ENCODE assay signal across 18 mouse cellular contexts in the genomic region with DNA sequence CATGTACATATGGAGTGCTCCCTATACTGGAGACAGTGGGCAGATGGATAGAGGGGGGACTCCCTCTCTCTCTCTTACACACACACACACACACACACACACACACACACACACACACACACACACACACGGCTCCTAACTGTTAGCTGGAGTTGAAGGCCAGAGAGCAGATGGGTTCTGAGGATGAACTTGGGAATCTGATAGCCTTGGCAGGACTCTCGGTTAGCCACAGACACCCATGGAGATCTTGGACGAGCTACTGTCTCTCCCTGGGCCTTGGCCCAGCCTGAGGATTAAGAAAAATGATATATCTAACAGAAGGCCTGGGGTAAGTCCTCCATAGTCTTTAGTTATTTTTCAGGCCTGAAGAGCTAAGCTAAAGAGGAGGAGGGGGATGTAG. TPM values are rescaled to one million over a fixed set of nuclear protein-coding genes. Genes with fewer than 3 reads are reported as not detected.
DNase-seq lines count a peak whose midpoint lies in the region; ATAC-seq and TF ChIP-seq lines count a peak whose summit lies in the region.
"Had no signal": no experiment of that assay in that cellular context is flagged by ENCODE, and none has a peak within 500 bp of the region (broad histone marks: within the 10 kb centered on the region; RNA-seq: fewer than 3 reads in every experiment).

No protein-coding gene starts in this region.

- H3K4me1 ChIP-seq in neural tube, embryonic 13.5 days (replicated peaks), result peaks cover 54% of the 10 kb centered on the region

- no peaks in the 10 kb centered on the region for H3K36me3 ChIP-seq in neural tube, embryonic 13.5 days
- no peaks in the 10 kb centered on the region for H3K36me3 ChIP-seq in myocyte (ENCODE audit: control insufficient read depth, insufficient read depth)
- H3K36me3 ChIP-seq: limb, embryonic 13.5 days; liver, embryonic 15.5 days had no signal

- ATAC-seq in neural tube, embryonic 13.5 days (ENCODE audit: low read depth), result no peak
- ATAC-seq: CD4-positive, CD25-positive, alpha-beta regulatory T cell, adult 4 months had no signal

- 0 out of 2 replicates have a peak overlapping the region, but pooled peaks have one; percentile 22 for H3K9ac ChIP-seq in neural tube, embryonic 13.5 days
- H3K9ac ChIP-seq: limb, embryonic 13.5 days; liver, embryonic 15.5 days had no signal

- no peak overlapping the region for H3ac ChIP-seq in myocyte (ENCODE audit: control insufficient read depth, insufficient read length)

- H3K4me3 ChIP-seq in neural tube, embryonic 13.5 days, result no peak overlapping the region
- no peak overlapping the region for H3K4me3 ChIP-seq in myocyte
- H3K4me3 ChIP-seq in layer of hippocampus, adult 2 months, result no peak overlapping the region
- H3K4me3 ChIP-seq: limb, embryonic 13.5 days; liver, embryonic 15.5 days had no signal

- H3K27me3 ChIP-seq in neural tube, embryonic 13.5 days, result no peaks in the 10 kb centered on the region
- H3K27me3 ChIP-seq in myocyte (ENCODE audit: control insufficient read depth, insufficient read depth, insufficient read length), result no peaks in the 10 kb centered on the region
- H3K27me3 ChIP-seq: limb, embryonic 13.5 days had no signal

- no peak for TF ChIP-seq CTCF in layer of hippocampus, adult 2 months (conservative IDR thresholded peaks at IDR 0.05)

- no peak overlapping the region for H3K4me2 ChIP-seq in neural tube, embryonic 13.5 days
- peak overlapping the region; percentile 60 for H3K4me2 ChIP-seq in myocyte (ENCODE audit: low read depth)
- H3K4me2 ChIP-seq: limb, embryonic 13.5 days; liver, embryonic 15.5 days; midbrain, embryonic 11.5 days had no signal

- H3K79me2 ChIP-seq in myocyte (ENCODE audit: control insufficient read depth, insufficient read depth), result no peaks in the 10 kb centered on the region

- DNase-seq in neural tube, embryonic 10.5 days (ENCODE audit: extremely low spot score, low spot score), result no peak
- peak; percentile 80 to 84 for DNase-seq in cerebellum, adult 18-20 months
- DNase-seq in cerebellum, postnatal 25 days, result peak; percentile 81 to 84
- DNase-seq in layer of hippocampus, adult 2 months (ENCODE audit: low spot score in 2 of 2), result no peak
- no peak for DNase-seq in thymus, adult 18-20 months
- DNase-seq in frontal cortex, adult 2 months (ENCODE audit: extremely low spot score in 1 of 2, low spot score in 1 of 2), result no peak
- DNase-seq: adrenal gland, adult 8-10 months; kidney, adult 2 months; lung, postnatal 36 days; right cerebral cortex, postnatal 25 days; thymus, postnatal 25 days had no signal

- WGBS in neural tube, embryonic 13.5 days, result 41% methylated on average over 3 of the region's 3 CpGs

- no peaks in the 10 kb centered on the region for H3K9me3 ChIP-seq in neural tube, embryonic 13.5 days
- H3K9me3 ChIP-seq: limb, embryonic 13.5 days; liver, embryonic 15.5 days had no signal

- no peak for TF ChIP-seq POLR2A in myocyte (IDR thresholded peaks at IDR 0.05; ENCODE audit: insufficient read length, low read depth)

- H3K27ac ChIP-seq in neural tube, embryonic 13.5 days (replicated peaks), result peak overlapping the region; percentile 96; the same call in 1 of the 2 replicates
- H3K27ac ChIP-seq in layer of hippocampus, adult 2 months, result no peak overlapping the region
- H3K27ac ChIP-seq: limb, embryonic 13.5 days; liver, embryonic 15.5 days had no signal

TF ChIP-seq in myocyte, 11 proteins besides CTCF, POLR2A, EP300 and RAD21:
- TF ChIP-seq MAX (IDR thresholded peaks at IDR 0.05; ENCODE audit: low read depth) (no peak), MYOD1 (IDR thresholded peaks at IDR 0.05; ENCODE audit: control insufficient read depth in 1 of 3, insufficient read length in 2 of 3, low read depth in 2 of 3) (peak; percentile 48 to 64 (median 54)), REST (IDR thresholded peaks at IDR 0.05; ENCODE audit: insufficient read depth, insufficient read length) (no peak), TCF12 (IDR thresholded peaks at IDR 0.05; ENCODE audit: insufficient read depth, poor library complexity, severe bottlenecking) (no peak), TCF3 (IDR thresholded peaks at IDR 0.05; ENCODE audit: insufficient read length, low read depth) (no peak), MYOG (IDR thresholded peaks at IDR 0.05; ENCODE audit: control insufficient read depth in 1 of 3, insufficient read depth in 1 of 3, insufficient read length in 2 of 3, low read depth in 2 of 3) (peak in 1 of 3 experiments; percentile 29), E2F4 (IDR thresholded peaks at IDR 0.05; ENCODE audit: insufficient read depth) (no peak), SRF (IDR thresholded peaks at IDR 0.05; ENCODE audit: control insufficient read depth, insufficient read length, low read depth) (no peak), CEBPB (IDR thresholded peaks at IDR 0.05; ENCODE audit: insufficient read depth, poor library complexity, severe bottlenecking) (no peak)

RNA-seq across cellular contexts. Expression of a gene that starts 3.0 kb away (rescaled TPM):
- 82.2 and 101 TPM in 2 replicates for polyA plus RNA-seq in neural tube, embryonic 13.5 days (2015; fragmentation: Nextera tagmentation; extraction: Ambion mirVana)
- 100 TPM for polyA plus RNA-seq in myocyte (2012; fragmentation: generic; extraction: Trizol)
- 10 to 100 TPM; 85.4 to 91.3 TPM for total RNA-seq in layer of hippocampus, adult 2 months (2021)
- polyA plus RNA-seq in frontal cortex, adult 2 months (2012; rRNA removed), result 104 and 110 TPM in 2 replicates

RNA-seq across cellular contexts. Expression of a gene that starts 33.1 kb away (rescaled TPM):
- 1.7 and 2.0 TPM in 2 replicates for polyA plus RNA-seq in neural tube, embryonic 13.5 days (2015; fragmentation: Nextera tagmentation; extraction: Ambion mirVana)
- polyA plus RNA-seq in myocyte (2012; fragmentation: generic; extraction: Trizol), result not detected
- under 1 TPM; 0.49 to 0.93 TPM for total RNA-seq in layer of hippocampus, adult 2 months (2021)
- polyA plus RNA-seq in frontal cortex, adult 2 months (2012; rRNA removed), result 0.76 and 1.00 TPM in 2 replicates
- total RNA-seq: MEL had no signal

RNA-seq across cellular contexts. Expression of a gene that starts 41.6 kb away (rescaled TPM):
- polyA plus RNA-seq in neural tube, embryonic 13.5 days (2015; fragmentation: Nextera tagmentation; extraction: Ambion mirVana), result 4.1 and 4.6 TPM in 2 replicates
- 2.8 TPM for polyA plus RNA-seq in myocyte (2012; fragmentation: generic; extraction: Trizol)
- total RNA-seq in layer of hippocampus, adult 2 months (2021), result 10 to 100 TPM in 1 of 2 experiments, 1 to 10 TPM in 1; 8.3 to 10.6 TPM
- polyA plus RNA-seq in frontal cortex, adult 2 months (2012; rRNA removed), result 4.1 and 4.6 TPM in 2 replicates

Comparison
In these comparisons a context has a peak if more than half of its experiments do, and no peak if none do; other contexts are left out.
1. DNase-seq: peak in cerebellum, adult 18-20 months (2 of 2) and cerebellum, postnatal 25 days (2 of 2); none in neural tube, embryonic 10.5 days (single experiment), layer of hippocampus, adult 2 months (0 of 2), thymus, adult 18-20 months (0 of 2) and frontal cortex, adult 2 months (0 of 2).